In the genomic region with DNA sequence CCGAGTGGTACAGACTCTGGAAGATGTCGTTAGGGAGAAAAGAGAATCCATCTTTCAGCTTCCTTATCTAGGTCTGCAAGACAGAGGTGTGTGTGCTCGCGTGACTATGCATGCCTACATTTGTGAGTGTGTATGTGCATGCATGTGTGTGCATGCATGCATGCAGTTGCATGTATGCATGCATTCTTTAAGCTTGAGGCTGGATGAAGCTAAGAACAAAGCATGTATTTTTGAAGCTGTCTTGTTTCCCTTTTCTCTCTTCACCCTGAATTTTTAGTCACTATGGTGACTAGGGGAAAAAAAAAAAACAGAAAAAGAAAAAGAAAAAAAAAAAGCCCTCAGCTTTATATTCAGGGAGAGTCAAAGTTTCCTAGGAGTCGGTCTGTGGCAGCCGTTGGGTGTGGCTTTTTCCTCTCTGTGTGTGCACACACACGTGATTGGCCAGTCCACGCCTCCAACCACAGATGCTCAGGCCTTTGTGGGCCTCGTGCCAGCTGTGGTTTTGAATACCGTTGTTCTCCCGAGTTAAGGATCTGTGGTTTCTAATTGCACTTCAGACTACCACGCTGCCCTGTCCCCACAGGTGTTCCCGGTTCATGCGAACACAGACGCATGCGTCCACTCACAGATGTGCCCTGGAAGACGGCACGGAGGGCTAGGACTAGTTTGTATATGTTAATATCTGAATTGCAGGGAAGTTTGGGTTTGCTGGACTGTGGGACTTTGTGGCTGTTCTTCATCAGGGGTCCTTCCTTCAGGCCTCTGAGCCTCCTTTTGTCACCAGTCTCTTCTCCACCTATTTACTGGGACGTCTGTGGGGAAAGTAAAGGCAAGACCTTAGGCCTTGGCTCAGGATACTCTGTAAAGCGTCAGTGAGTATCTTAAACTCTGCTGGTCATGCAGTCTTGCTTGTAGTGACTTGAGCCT, we compare ENCODE assay signal across 8 mouse cellular contexts.
DNase-seq lines count a peak whose midpoint lies in the region; ATAC-seq and TF ChIP-seq lines count a peak whose summit lies in the region.

No protein-coding gene starts in this region.

- ATAC-seq in forebrain, embryonic 14.5 days: peak; percentile 78
- ATAC-seq in liver, embryonic 11.5 days (replicated peaks; ENCODE audit: low FRiP score): peak; percentile 54; the same call in 1 of the 2 replicates

- no peak overlapping the region for H3K4me2 ChIP-seq in forebrain, embryonic 14.5 days (ENCODE audit: low read length)
- no peak overlapping the region for H3K4me2 ChIP-seq in liver, embryonic 11.5 days
- peak overlapping the region; percentile 57 for H3K4me2 ChIP-seq in myocyte (ENCODE audit: low read depth)

- H3K9me3 ChIP-seq in forebrain, embryonic 14.5 days (replicated peaks; ENCODE audit: control insufficient read depth, low read length): no peaks in the 10 kb centered on the region
- no peaks in the 10 kb centered on the region for H3K9me3 ChIP-seq in hindbrain, embryonic 10.5 days
- no peaks in the 10 kb centered on the region for H3K9me3 ChIP-seq in liver, embryonic 11.5 days (ENCODE audit: control insufficient read depth, low read length)

- H3K27ac ChIP-seq in forebrain, embryonic 14.5 days (ENCODE audit: low read depth, low read length): peak overlapping the region; percentile 21; the same call in 1 of the 2 replicates
- H3K27ac ChIP-seq in hindbrain, embryonic 10.5 days: peak overlapping the region; percentile 81
- no peak overlapping the region for H3K27ac ChIP-seq in liver, embryonic 11.5 days (ENCODE audit: low read depth, low read length)

- no peak overlapping the region for H3K4me3 ChIP-seq in forebrain, embryonic 14.5 days (ENCODE audit: low read depth, low read length)
- no peak overlapping the region for H3K4me3 ChIP-seq in hindbrain, embryonic 10.5 days
- H3K4me3 ChIP-seq in liver, embryonic 11.5 days (ENCODE audit: low read depth, low read length): no peak overlapping the region
- H3K4me3 ChIP-seq in myocyte: no peak overlapping the region

- no peak overlapping the region for H3ac ChIP-seq in myocyte (ENCODE audit: control insufficient read depth, insufficient read length)

- peak; percentile 56 to 76 for DNase-seq in frontal cortex, adult 2 months (ENCODE audit: extremely low spot score in 1 of 2, low spot score in 1 of 2)
- no peak for DNase-seq in frontal cortex, postnatal 14 days (ENCODE audit: low spot score in 2 of 2)
- DNase-seq in MEL-GATA-1-ER (ENCODE audit: extremely low read depth, low read depth): peak; percentile 69
- peak; percentile 91 for DNase-seq in forebrain, embryonic 14.5 days (ENCODE audit: low spot score)
- DNase-seq in hindbrain, embryonic 10.5 days (ENCODE audit: low spot score): peak; percentile 47
- no peak for DNase-seq in liver, embryonic 11.5 days (ENCODE audit: low spot score)
- DNase-seq in thymus, postnatal 4 days: peak; percentile 29

- no peak for TF ChIP-seq POLR2A in myocyte (IDR thresholded peaks at IDR 0.05; ENCODE audit: insufficient read length, low read depth)

- 31% methylated on average over 20 of the region's 20 CpGs for WGBS in forebrain, embryonic 14.5 days
- WGBS in hindbrain, embryonic 10.5 days: 66% methylated on average over 20 of the region's 20 CpGs
- WGBS in liver, embryonic 11.5 days: 51% methylated on average over 20 of the region's 20 CpGs

- peaks cover 22% of the 10 kb centered on the region for H3K4me1 ChIP-seq in forebrain, embryonic 14.5 days (ENCODE audit: control insufficient read depth, insufficient read depth, low read length)
- peaks cover 46% of the 10 kb centered on the region for H3K4me1 ChIP-seq in hindbrain, embryonic 10.5 days (replicated peaks)
- H3K4me1 ChIP-seq in liver, embryonic 11.5 days (replicated peaks; ENCODE audit: control insufficient read depth, insufficient read depth, low read length): peaks cover 12% of the 10 kb centered on the region

- H3K79me2 ChIP-seq in myocyte (ENCODE audit: control insufficient read depth, insufficient read depth): no peaks in the 10 kb centered on the region

- no peaks in the 10 kb centered on the region for H3K36me3 ChIP-seq in forebrain, embryonic 14.5 days (ENCODE audit: control insufficient read depth, insufficient read depth, low read length)
- no peaks in the 10 kb centered on the region for H3K36me3 ChIP-seq in hindbrain, embryonic 10.5 days
- H3K36me3 ChIP-seq in liver, embryonic 11.5 days (ENCODE audit: control insufficient read depth, insufficient read depth, low read length): no peaks in the 10 kb centered on the region
- H3K36me3 ChIP-seq in myocyte (ENCODE audit: control insufficient read depth, insufficient read depth): no peaks in the 10 kb centered on the region

- H3K27me3 ChIP-seq in forebrain, embryonic 14.5 days (replicated peaks; ENCODE audit: control insufficient read depth, insufficient read depth, low read length): no peaks in the 10 kb centered on the region
- no peaks in the 10 kb centered on the region for H3K27me3 ChIP-seq in hindbrain, embryonic 10.5 days (ENCODE audit: insufficient read depth, poor library complexity, severe bottlenecking)
- no peaks in the 10 kb centered on the region for H3K27me3 ChIP-seq in liver, embryonic 11.5 days (replicated peaks; ENCODE audit: control insufficient read depth, insufficient read depth, low read length)
- H3K27me3 ChIP-seq in myocyte (ENCODE audit: control insufficient read depth, insufficient read depth, insufficient read length): no peaks in the 10 kb centered on the region

- H3K9ac ChIP-seq in forebrain, embryonic 14.5 days (ENCODE audit: low read length): no peak overlapping the region
- H3K9ac ChIP-seq in liver, embryonic 11.5 days (ENCODE audit: low read depth, low read length): no peak overlapping the region

TF ChIP-seq in myocyte, 11 proteins besides CTCF, POLR2A, EP300 and RAD21:
- TF ChIP-seq MYOD1 (IDR thresholded peaks at IDR 0.05; ENCODE audit: control insufficient read depth in 1 of 3, insufficient read length in 2 of 3, low read depth in 2 of 3) (peak; percentile 7 to 86 (median 73)), E2F4 (IDR thresholded peaks at IDR 0.05; ENCODE audit: insufficient read depth) (no peak), TCF12 (IDR thresholded peaks at IDR 0.05; ENCODE audit: insufficient read depth, poor library complexity, severe bottlenecking) (peak; percentile 60), USF1 (IDR thresholded peaks at IDR 0.05; ENCODE audit: low read depth) (peak; percentile 78), MAX (IDR thresholded peaks at IDR 0.05; ENCODE audit: low read depth) (no peak), MYOG (IDR thresholded peaks at IDR 0.05; ENCODE audit: control insufficient read depth in 1 of 3, insufficient read depth in 1 of 3, insufficient read length in 2 of 3, low read depth in 2 of 3) (peak in 2 of 3 experiments; percentile 66 to 83)

Comparison
In these comparisons a context has a peak if more than half of its experiments do, and no peak if none do; other contexts are left out.
1. DNase-seq: peak in frontal cortex, adult 2 months (2 of 2), MEL-GATA-1-ER (single experiment), forebrain, embryonic 14.5 days (single experiment), hindbrain, embryonic 10.5 days (single experiment) and thymus, postnatal 4 days (single experiment); none in frontal cortex, postnatal 14 days (0 of 2) and liver, embryonic 11.5 days (single experiment).